Mouse (Mus musculus) ES-Bruce4 (cell line): ENCODE measurements around the gene Chchd6. TPM values are rescaled to one million over a fixed set of nuclear protein-coding genes. Genes with fewer than 3 reads are reported as not detected.

Experiments
- H3K27ac ChIP-seq: 2 replicates; pipeline ENCODE4 v1.5.1; 2012; ENCODE audit warnings: low read length, inconsistent platforms; ENCODE audit not compliant: insufficient read depth
- H3K27me3 ChIP-seq: 2 replicates; pipeline ENCODE4 v1.6.1; 2012; ENCODE audit warnings: mild to moderate bottlenecking, low read length, inconsistent platforms; ENCODE audit not compliant: control insufficient read depth, poor library complexity, insufficient read depth, severe bottlenecking
- H3K36me3 ChIP-seq: 2 replicates; pipeline ENCODE4 v1.6.1; 2012; ENCODE audit warnings: inconsistent platforms, mild to moderate bottlenecking, low read length, moderate library complexity; ENCODE audit not compliant: control insufficient read depth, poor library complexity, insufficient read depth, severe bottlenecking
- H3K4me1 ChIP-seq: one replicate; pipeline ENCODE4 v1.8.1; 2011; ENCODE audit warnings: low read length; ENCODE audit not compliant: control insufficient read depth, insufficient read depth
- H3K4me3 ChIP-seq: 2 replicates; pipeline ENCODE4 v1.5.1; 2011; ENCODE audit warnings: low read depth, mild to moderate bottlenecking, low read length
- H3K9ac ChIP-seq: 2 replicates; pipeline ENCODE4 v1.6.1; 2012; ENCODE audit warnings: low read depth, mild to moderate bottlenecking, inconsistent platforms; ENCODE audit not compliant: poor library complexity, severe bottlenecking
- H3K9me3 ChIP-seq: replicated peaks from 2 replicates; pipeline ENCODE4 v1.6.1; 2012; ENCODE audit warnings: mild to moderate bottlenecking, low read length, inconsistent platforms; ENCODE audit not compliant: control insufficient read depth, poor library complexity, insufficient read depth, severe bottlenecking
- CTCF ChIP-seq: IDR thresholded peaks from one replicate; pipeline ENCODE4 v1.8.1; 2011; ENCODE audit warnings: low read depth, low read length
- EP300 ChIP-seq: IDR thresholded peaks from 2 replicates; pipeline ENCODE4 v1.6.1; 2011; ENCODE audit warnings: low read depth, low read length; ENCODE audit not compliant: insufficient read depth
- POLR2A ChIP-seq: IDR thresholded peaks from one replicate; pipeline ENCODE4 v1.8.1; 2011; ENCODE audit warnings: low read length; ENCODE audit not compliant: insufficient read depth
- polyA plus RNA-seq: library from polyadenylated mRNA; stranded (reverse); fragments of >200 nt; gene quantifications from 2 replicates; pipeline ENCODE4 v1.2.4, GENCODE M21; 2011; ENCODE audit warnings: low read depth; ENCODE audit not compliant: missing spikeins, insufficient read depth, insufficient read length

Gene Chchd6
- 10.1 and 10.5 TPM in 2 replicates for polyA plus RNA-seq

DNA sequence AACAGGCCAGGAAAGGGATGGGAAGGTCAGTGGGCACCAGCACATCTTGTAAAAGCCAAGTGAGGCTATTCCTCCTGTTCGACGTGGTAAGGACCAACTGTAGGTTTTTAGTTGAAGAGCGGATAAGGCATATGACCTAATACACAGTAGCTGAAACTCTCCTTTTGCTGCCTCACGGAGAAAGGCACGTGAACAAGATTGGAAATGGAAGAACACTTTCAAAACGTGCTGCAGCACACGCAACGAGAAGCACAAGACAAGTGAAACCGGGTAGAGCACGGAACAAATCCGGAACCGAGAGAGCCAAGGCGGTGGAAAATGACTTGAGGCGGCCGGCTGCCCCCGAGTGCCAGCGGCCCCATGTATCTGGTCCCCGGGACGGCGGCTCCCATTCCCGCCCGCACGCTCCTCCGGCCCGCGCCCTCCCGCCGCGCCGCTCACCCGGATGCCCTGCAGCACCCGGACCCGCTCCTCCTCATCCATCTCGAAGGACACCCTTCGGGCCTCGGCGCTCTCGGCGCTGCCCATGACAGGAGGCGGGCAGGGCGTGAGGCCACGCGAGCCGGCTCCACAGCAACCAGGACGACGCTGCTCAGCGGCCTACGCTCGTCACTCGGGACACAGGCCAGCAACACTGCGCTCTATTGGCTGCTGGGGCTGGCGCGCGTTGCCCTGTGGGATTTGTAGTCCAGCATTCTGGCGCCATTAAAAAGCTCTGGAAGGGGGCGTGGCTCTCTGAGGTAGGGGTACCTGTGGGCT, at the start of gene Chchd6:
TSS of gene Chchd6 (minus strand) at position 635 of the 759 bp plus-strand sequence.
- no peaks in the 10 kb centered on the region for H3K4me1 ChIP-seq
- peak within 1 kb of the TSS; percentile 34; the same call in 1 of the 2 replicates for H3K9ac ChIP-seq
- H3K36me3 ChIP-seq = no peaks in the 10 kb centered on the region
- TF ChIP-seq EP300 = no peak
- no peak for TF ChIP-seq POLR2A
- TF ChIP-seq CTCF = no peak
- no peak within 1 kb of the TSS for H3K27ac ChIP-seq
- H3K4me3 ChIP-seq = peak within 1 kb of the TSS; percentile 78
- H3K27me3 ChIP-seq = no peaks in the 10 kb centered on the region
- H3K9me3 ChIP-seq = 0 out of 2 replicates have a peak, but pooled peaks cover 3% of the 10 kb centered on the region

DNA sequence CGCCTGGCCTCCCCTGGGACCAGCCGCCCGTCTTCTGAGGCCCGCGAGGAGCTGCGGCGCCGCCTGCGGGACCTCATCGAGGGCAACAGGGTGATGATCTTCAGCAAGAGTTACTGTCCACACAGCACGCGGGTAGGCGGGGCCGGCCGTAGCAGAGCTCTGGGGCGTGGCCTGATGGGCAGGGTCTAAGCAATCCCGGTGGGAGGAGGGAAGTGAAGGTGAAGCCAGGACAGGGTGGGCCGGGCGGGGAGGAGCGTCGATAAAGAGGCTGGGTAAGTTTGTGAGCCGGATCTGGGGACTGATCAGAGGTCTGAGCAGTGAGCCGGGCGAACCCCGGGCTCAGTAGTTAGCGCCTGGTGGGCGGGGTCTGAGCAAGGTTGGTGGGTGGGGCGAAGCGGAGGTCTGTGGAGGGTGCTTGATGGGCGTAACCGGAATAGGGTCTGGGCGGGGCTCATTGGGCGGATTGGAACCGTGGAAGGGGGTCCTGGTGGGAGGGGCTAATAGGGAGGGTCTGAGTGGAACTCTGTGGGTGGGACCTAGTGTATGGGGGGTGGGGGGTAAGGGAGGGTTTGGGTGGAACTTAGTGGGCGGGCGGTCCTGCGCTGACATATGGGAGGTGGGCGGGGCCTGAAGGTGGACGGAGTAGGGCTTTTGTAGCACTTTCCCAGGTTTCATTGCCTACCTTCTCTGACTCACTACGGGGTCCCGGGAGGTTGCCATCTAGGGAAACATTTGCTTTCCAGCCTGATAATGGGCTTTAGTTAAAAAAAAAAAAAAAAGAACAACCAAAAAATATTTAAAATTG, 49.0 kb upstream of the Chchd6 start:
- Histone ChIP-seq H3K4me1 (no peaks in the 10 kb centered on the region), H3K27me3 (no peaks in the 10 kb centered on the region), H3K9ac (peak overlapping the region; percentile 86), H3K36me3 (no peaks in the 10 kb centered on the region), H3K4me3 (peak overlapping the region; percentile 65), H3K9me3 (no peaks in the 10 kb centered on the region), H3K27ac (0 out of 2 replicates have a peak overlapping the region, but pooled peaks have one; percentile 6)
- TF ChIP-seq EP300 (no peak), POLR2A (no peak), CTCF (no peak)

DNA sequence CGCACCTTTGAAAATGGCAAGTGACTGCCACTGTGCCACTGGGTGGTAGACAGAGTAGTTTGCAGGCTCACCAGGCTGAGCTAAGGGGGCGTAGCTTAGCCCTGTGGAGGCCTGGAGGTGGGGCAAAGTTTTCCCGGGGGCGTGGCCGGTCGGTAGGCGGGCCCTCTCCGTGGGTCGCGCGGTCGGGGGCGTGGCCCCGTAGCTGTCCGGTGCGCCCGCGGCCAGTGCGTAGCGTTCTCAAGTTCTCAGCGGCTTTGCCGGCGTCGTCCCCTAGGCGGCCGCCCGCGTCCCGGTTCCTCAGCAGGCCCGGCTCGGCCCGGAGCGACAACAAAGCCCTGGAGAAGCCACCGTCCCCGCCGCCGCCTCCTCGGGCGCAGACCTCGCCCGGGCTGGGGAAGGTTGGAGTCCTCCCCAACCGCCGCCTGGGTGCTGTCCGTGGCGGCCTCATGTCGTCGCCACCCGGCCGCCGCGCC, 48.4 kb upstream of the Chchd6 start, which contains the start of gene Txnrd3:
TSS of gene Txnrd3 (plus strand) at position 191 of the 473 bp plus-strand sequence.
- Histone ChIP-seq H3K4me3 (peak within 1 kb of the TSS; percentile 65), H3K4me1 (no peaks in the 10 kb centered on the region), H3K36me3 (no peaks in the 10 kb centered on the region), H3K27ac (0 out of 2 replicates have a peak within 1 kb of the TSS, but pooled peaks have one; percentile 6), H3K27me3 (no peaks in the 10 kb centered on the region), H3K9ac (peak within 1 kb of the TSS; percentile 86), H3K9me3 (no peaks in the 10 kb centered on the region)
- TF ChIP-seq EP300 = no peak
- TF ChIP-seq CTCF = no peak
- no peak for TF ChIP-seq POLR2A

DNA sequence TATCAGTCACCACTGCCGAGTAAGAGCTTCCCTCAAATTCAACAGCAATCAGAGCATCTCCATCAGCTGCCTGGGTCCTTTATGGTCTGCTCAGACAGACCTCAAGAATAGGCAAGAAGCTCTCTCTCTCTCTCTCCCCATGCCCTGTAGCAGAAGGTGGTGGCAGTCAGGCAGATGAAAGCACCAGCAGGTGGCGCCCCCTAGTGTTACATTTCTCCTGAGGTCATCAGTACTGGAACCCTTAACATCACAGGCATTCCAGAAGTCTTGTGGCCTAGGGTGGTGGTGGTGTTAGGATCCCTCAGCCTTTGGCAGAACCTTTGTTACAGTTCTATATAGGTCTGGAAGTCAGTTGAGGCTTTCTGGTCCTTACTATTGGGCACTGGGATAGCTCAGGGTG, 43.6 kb upstream of the Chchd6 start:
- Histone ChIP-seq H3K9me3 (no peaks in the 10 kb centered on the region), H3K4me3 (no peak overlapping the region), H3K9ac (no peak overlapping the region), H3K27me3 (no peaks in the 10 kb centered on the region), H3K36me3 (no peaks in the 10 kb centered on the region), H3K27ac (no peak overlapping the region), H3K4me1 (no peaks in the 10 kb centered on the region)
- TF ChIP-seq POLR2A (no peak), CTCF (peak; percentile 80)

DNA sequence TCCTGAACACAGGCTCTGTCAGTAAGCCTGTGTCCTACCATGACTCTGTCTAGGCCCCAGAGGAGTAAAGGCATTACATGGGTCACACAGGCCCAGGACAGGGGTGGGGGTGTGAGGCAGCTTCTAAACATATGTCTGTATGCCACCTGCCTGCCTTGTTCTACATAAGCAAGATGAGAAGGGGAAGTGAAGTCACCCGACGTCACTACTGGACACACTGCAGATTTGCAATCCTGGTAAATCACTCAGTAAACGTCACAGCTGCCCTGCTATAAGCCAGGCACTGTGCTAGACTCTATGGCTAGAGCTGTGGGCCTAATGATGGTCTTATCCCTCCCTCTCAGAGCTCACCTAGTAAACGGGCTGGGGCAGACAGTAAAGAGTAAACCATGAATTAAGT, 42.5 kb upstream of the Chchd6 start:
- H3K4me1 ChIP-seq = no peaks in the 10 kb centered on the region
- no peaks in the 10 kb centered on the region for H3K9me3 ChIP-seq
- TF ChIP-seq CTCF = no peak
- TF ChIP-seq EP300 = no peak
- no peak for TF ChIP-seq POLR2A
- H3K27ac ChIP-seq = no peak overlapping the region
- H3K4me3 ChIP-seq = no peak overlapping the region
- H3K36me3 ChIP-seq = no peaks in the 10 kb centered on the region
- no peak overlapping the region for H3K9ac ChIP-seq
- no peaks in the 10 kb centered on the region for H3K27me3 ChIP-seq

- Histone ChIP-seq H3K4me3 (no peak overlapping the region), H3K27me3 (no peaks in the 10 kb centered on the region), H3K9ac (no peak overlapping the region), H3K36me3 (no peaks in the 10 kb centered on the region), H3K9me3 (no peaks in the 10 kb centered on the region), H3K27ac (no peak overlapping the region), H3K4me1 (no peaks in the 10 kb centered on the region)
- no peak for TF ChIP-seq POLR2A
- no peak for TF ChIP-seq EP300
- TF ChIP-seq CTCF = no peak
Measured at GRCm38 (mm10) chr6:89634400-89634799, 38.9 kb upstream of the Chchd6 start.
